8 mouse cellular contexts compared by ENCODE assay signal in genomic region chr9:35200529-35201060, GRCm38 (mm10). TPM values are rescaled to one million over a fixed set of nuclear protein-coding genes. Genes with fewer than 3 reads are reported as not detected.
DNase-seq lines count a peak whose midpoint lies in the region; ATAC-seq lines count a peak whose summit lies in the region.

No protein-coding gene starts in this region.

- ATAC-seq in lung, embryonic 15.5 days (ENCODE audit: borderline replicate concordance, extremely low read depth, low FRiP score, low TSS enrichment): no peak
- peak; percentile 13; the same call in 1 of the 2 replicates for ATAC-seq in erythroblast, adult 5-6 weeks (replicated peaks; ENCODE audit: low FRiP score, poor library complexity, severe bottlenecking)
- ATAC-seq in limb, embryonic 13.5 days (ENCODE audit: low FRiP score, low read depth): no peak
- no peak for ATAC-seq in stomach, embryonic 14.5 days (ENCODE audit: insufficient number of reproducible peaks, insufficient read depth, low FRiP score, low read depth)
- no peak for ATAC-seq in activated CD4-positive, CD25-positive, alpha-beta regulatory T cell, adult 4 months

- peak overlapping the region; percentile 65 for H3K9ac ChIP-seq in lung, embryonic 15.5 days
- H3K9ac ChIP-seq in limb, embryonic 13.5 days: peak overlapping the region; percentile 31; the same call in 1 of the 2 replicates
- H3K9ac ChIP-seq in stomach, embryonic 14.5 days (replicated peaks; ENCODE audit: low read depth, low read length): 0 out of 2 replicates have a peak overlapping the region, but pooled peaks have one; percentile 45

- peak overlapping the region; percentile 64 for H3K4me3 ChIP-seq in lung, embryonic 15.5 days
- H3K4me3 ChIP-seq in limb, embryonic 13.5 days: peak overlapping the region; percentile 66
- H3K4me3 ChIP-seq in stomach, embryonic 14.5 days (ENCODE audit: low read depth, low read length): peak overlapping the region; percentile 42

- 52% methylated on average over 9 of the region's 9 CpGs for WGBS in lung, embryonic 15.5 days
- WGBS in limb, embryonic 13.5 days: 64% methylated on average over 9 of the region's 9 CpGs
- 42% methylated on average over 9 of the region's 9 CpGs for WGBS in stomach, embryonic 14.5 days

- H3K4me1 ChIP-seq in lung, embryonic 15.5 days: peaks cover 7% of the 10 kb centered on the region; the same call in 1 of the 2 replicates
- H3K4me1 ChIP-seq in limb, embryonic 13.5 days: peaks cover 16% of the 10 kb centered on the region
- H3K4me1 ChIP-seq in stomach, embryonic 14.5 days (ENCODE audit: control insufficient read depth, insufficient read depth, low read length): peaks cover 10% of the 10 kb centered on the region; the same call in 1 of the 2 replicates

- H3K36me3 ChIP-seq in lung, embryonic 15.5 days: 0 out of 2 replicates have a peak, but pooled peaks cover 12% of the 10 kb centered on the region
- peaks cover 17% of the 10 kb centered on the region for H3K36me3 ChIP-seq in limb, embryonic 13.5 days
- peaks cover 9% of the 10 kb centered on the region for H3K36me3 ChIP-seq in stomach, embryonic 14.5 days (ENCODE audit: control insufficient read depth, insufficient read depth, low read length)

- H3K9me3 ChIP-seq in lung, embryonic 15.5 days: no peaks in the 10 kb centered on the region
- H3K9me3 ChIP-seq in limb, embryonic 13.5 days: no peaks in the 10 kb centered on the region
- no peaks in the 10 kb centered on the region for H3K9me3 ChIP-seq in stomach, embryonic 14.5 days (ENCODE audit: control insufficient read depth, low read depth, low read length)

- H3K27me3 ChIP-seq in lung, embryonic 15.5 days: no peaks in the 10 kb centered on the region
- no peaks in the 10 kb centered on the region for H3K27me3 ChIP-seq in limb, embryonic 13.5 days
- no peaks in the 10 kb centered on the region for H3K27me3 ChIP-seq in stomach, embryonic 14.5 days (ENCODE audit: control insufficient read depth, insufficient read depth, low read length)

- H3K4me2 ChIP-seq in lung, embryonic 15.5 days: peak overlapping the region; percentile 74
- peak overlapping the region; percentile 82 for H3K4me2 ChIP-seq in limb, embryonic 13.5 days (replicated peaks)
- H3K4me2 ChIP-seq in stomach, embryonic 14.5 days (replicated peaks; ENCODE audit: low read depth, low read length): peak overlapping the region; percentile 52

- H3K27ac ChIP-seq in lung, embryonic 15.5 days: no peak overlapping the region
- H3K27ac ChIP-seq in limb, embryonic 13.5 days: no peak overlapping the region
- H3K27ac ChIP-seq in stomach, embryonic 14.5 days (ENCODE audit: low read length): no peak overlapping the region

- no peak for DNase-seq in lung, postnatal 14 days
- no peak for DNase-seq in spleen, postnatal 4 days (ENCODE audit: low spot score in 2 of 2)
- no peak for DNase-seq in thymus, postnatal 0 days (ENCODE audit: low spot score)

RNA-seq across cellular contexts. Expression of gene Tirap, which starts 0.5 kb away (rescaled TPM):
- 10.6 and 14.0 TPM in 2 replicates for polyA plus RNA-seq in lung, embryonic 15.5 days (2015; fragmentation: Nextera tagmentation; extraction: Ambion mirVana)
- total RNA-seq in erythroblast, adult 5-6 weeks (2015; ENCODE audit: low replicate concordance): 2.1 and 4.4 TPM in 2 replicates
- total RNA-seq in erythroblast, adult 5-6 weeks (2017; ENCODE audit: low replicate concordance): 2.2 and 4.5 TPM in 2 replicates
- polyA plus RNA-seq in limb, embryonic 13.5 days (2015; fragmentation: Nextera tagmentation; extraction: Ambion mirVana): 15.4 and 16.3 TPM in 2 replicates
- polyA plus RNA-seq in stomach, embryonic 14.5 days (2014; fragmentation: Nextera tagmentation; extraction: Ambion mirVana): 13.9 and 14.1 TPM in 2 replicates
- 1 to 10 TPM; 5.5 to 6.4 TPM for polyA plus RNA-seq in activated CD4-positive, CD25-positive, alpha-beta regulatory T cell, adult 4 months (2017; shearing (Covaris generic))
- 2.9 and 3.1 TPM in 2 replicates for polyA plus RNA-seq in thymus, postnatal 0 days (2015; fragmentation: Nextera tagmentation; extraction: Ambion mirVana)

RNA-seq across cellular contexts. Expression of gene Srpr, which starts 0.6 kb away (rescaled TPM):
- 113 and 118 TPM in 2 replicates for polyA plus RNA-seq in lung, embryonic 15.5 days (2015; fragmentation: Nextera tagmentation; extraction: Ambion mirVana)
- 20.3 and 26.1 TPM in 2 replicates for total RNA-seq in erythroblast, adult 5-6 weeks (2015; ENCODE audit: low replicate concordance)
- total RNA-seq in erythroblast, adult 5-6 weeks (2017; ENCODE audit: low replicate concordance): 14.6 and 25.5 TPM in 2 replicates
- 145 and 148 TPM in 2 replicates for polyA plus RNA-seq in limb, embryonic 13.5 days (2015; fragmentation: Nextera tagmentation; extraction: Ambion mirVana)
- 141 and 148 TPM in 2 replicates for polyA plus RNA-seq in stomach, embryonic 14.5 days (2014; fragmentation: Nextera tagmentation; extraction: Ambion mirVana)
- polyA plus RNA-seq in activated CD4-positive, CD25-positive, alpha-beta regulatory T cell, adult 4 months (2017; shearing (Covaris generic)): 10 to 100 TPM; 78.4 to 78.9 TPM
- polyA plus RNA-seq in thymus, postnatal 0 days (2015; fragmentation: Nextera tagmentation; extraction: Ambion mirVana): 93.5 and 101 TPM in 2 replicates

RNA-seq across cellular contexts. Expression of gene Foxred1, which starts 10.3 kb away (rescaled TPM):
- 37.9 and 43.0 TPM in 2 replicates for polyA plus RNA-seq in lung, embryonic 15.5 days (2015; fragmentation: Nextera tagmentation; extraction: Ambion mirVana)
- 4.8 and 9.0 TPM in 2 replicates for total RNA-seq in erythroblast, adult 5-6 weeks (2015; ENCODE audit: low replicate concordance)
- total RNA-seq in erythroblast, adult 5-6 weeks (2017; ENCODE audit: low replicate concordance): 7.3 and 10.7 TPM in 2 replicates
- polyA plus RNA-seq in limb, embryonic 13.5 days (2015; fragmentation: Nextera tagmentation; extraction: Ambion mirVana): 44.3 and 44.7 TPM in 2 replicates
- 35.5 and 37.7 TPM in 2 replicates for polyA plus RNA-seq in stomach, embryonic 14.5 days (2014; fragmentation: Nextera tagmentation; extraction: Ambion mirVana)
- polyA plus RNA-seq in activated CD4-positive, CD25-positive, alpha-beta regulatory T cell, adult 4 months (2017; shearing (Covaris generic)): 10 to 100 TPM; 22.8 to 24.7 TPM
- 28.7 and 35.7 TPM in 2 replicates for polyA plus RNA-seq in thymus, postnatal 0 days (2015; fragmentation: Nextera tagmentation; extraction: Ambion mirVana)

RNA-seq across cellular contexts. Expression of gene Dcps, which starts 24.7 kb away (rescaled TPM):
- 92.6 and 93.1 TPM in 2 replicates for polyA plus RNA-seq in lung, embryonic 15.5 days (2015; fragmentation: Nextera tagmentation; extraction: Ambion mirVana)
- total RNA-seq in erythroblast, adult 5-6 weeks (2015; ENCODE audit: low replicate concordance): 6.1 and 7.5 TPM in 2 replicates
- 7.4 and 8.3 TPM in 2 replicates for total RNA-seq in erythroblast, adult 5-6 weeks (2017; ENCODE audit: low replicate concordance)
- polyA plus RNA-seq in limb, embryonic 13.5 days (2015; fragmentation: Nextera tagmentation; extraction: Ambion mirVana): 78.2 and 80.9 TPM in 2 replicates
- 77.2 and 80.3 TPM in 2 replicates for polyA plus RNA-seq in stomach, embryonic 14.5 days (2014; fragmentation: Nextera tagmentation; extraction: Ambion mirVana)
- 10 to 100 TPM; 84.9 to 98.4 TPM for polyA plus RNA-seq in activated CD4-positive, CD25-positive, alpha-beta regulatory T cell, adult 4 months (2017; shearing (Covaris generic))
- polyA plus RNA-seq in thymus, postnatal 0 days (2015; fragmentation: Nextera tagmentation; extraction: Ambion mirVana): 64.3 and 69.3 TPM in 2 replicates
